Mouse (Mus musculus) left cerebral cortex, postnatal 36 days (tissue): Measurements from ENCODE around the gene Mink1. TPM values are rescaled to one million over a fixed set of nuclear protein-coding genes. Genes with fewer than 3 reads are reported as not detected.
"Not testable (repeated sequence)": the region's sequence is repeated elsewhere in the genome, so short reads cannot be mapped to it uniquely, and the experiment has no call there.

Experiments used
- DNase-seq, 2 experiments: peaks; one replicate each; pipeline ENCODE4 v3.0.0; 2021 to 2022; ENCODE audit warnings: low spot score in 2 of 2, mixed read lengths in 1 of 2
- intact Hi-C: fragments of 180-260 bp; cut with DNase I; formaldehyde crosslinking; loops from one replicate; pipeline ENCODE4 v1.15.1; 2025
- total RNA-seq, 2 experiments: library from RNA; stranded (reverse); gene quantifications; 2 replicates each; pipeline ENCODE4 v1.2.3; 2021

The Mink1 gene
- total RNA-seq = 100 to 1,000 TPM; 380 to 465 TPM

- intact Hi-C loops = loop anchor here (2.0 to 5.0 kb wide), 2 partner anchors 20 to 35 kb away; no protein-coding TSS in a partner anchor
- peak; percentile 86 to 91 for DNase-seq
Observed at GRCm38 (mm10) chr11:70562287-70562994, at the start of gene Mink1. Gene Mink1 (plus strand): TSS chr11:70562881.

GRCm38 (mm10) chr11:70513520-70513919 is 49.2 kb upstream of the Mink1 start:
- intact Hi-C loops = no loop called here
- DNase-seq = no peak

- intact Hi-C loops = no loop called here
- no peak for DNase-seq
Observed at GRCm38 (mm10) chr11:70514288-70514687, 48.4 kb upstream of the Mink1 start, which contains the start of gene Vmo1. Gene Vmo1 (minus strand): TSS chr11:70514616.

- no peak for DNase-seq
- intact Hi-C loops = loop anchor here (2.0 to 5.0 kb wide), 2 partner anchors 106 to 236 kb away; no protein-coding TSS in a partner anchor
Observed at GRCm38 (mm10) chr11:70516352-70516751, 46.3 kb upstream of the Mink1 start.

GRCm38 (mm10) chr11:70518436-70518835 is 44.2 kb upstream of the Mink1 start:
- no peak for DNase-seq
- intact Hi-C loops = loop anchor here (5.0 kb wide), 1 partner anchor 234 kb away; no protein-coding TSS in a partner anchor

GRCm38 (mm10) chr11:70518923-70519322 is 43.8 kb upstream of the Mink1 start, which contains the start of gene Gltpd2:
Gene Gltpd2 (plus strand): TSS chr11:70519196.
- intact Hi-C loops = loop anchor here (5.0 kb wide), 1 partner anchor 233 kb away; no protein-coding TSS in a partner anchor
- DNase-seq = no peak

- intact Hi-C loops = no loop called here
- DNase-seq = no peak
Observed at GRCm38 (mm10) chr11:70520178-70520769, 42.4 kb upstream of the Mink1 start.

- DNase-seq, intact Hi-C loops: not testable (repeated sequence)
Observed at GRCm38 (mm10) chr11:70523306-70523989, 39.2 kb upstream of the Mink1 start.

- no peak for DNase-seq
- intact Hi-C loops = no loop called here
Observed at GRCm38 (mm10) chr11:70524782-70525181, 37.9 kb upstream of the Mink1 start.

- DNase-seq = peak; percentile 91 to 93
- intact Hi-C loops = no loop called here
Observed at GRCm38 (mm10) chr11:70525184-70525678, 37.5 kb upstream of the Mink1 start, which contains the start of gene Psmb6. Gene Psmb6 (plus strand): TSS chr11:70525367.

- intact Hi-C loops = no loop called here
- DNase-seq = no peak
Observed at GRCm38 (mm10) chr11:70525726-70526125, 37.0 kb upstream of the Mink1 start.

GRCm38 (mm10) chr11:70526211-70526610 is 36.5 kb upstream of the Mink1 start:
- intact Hi-C loops = no loop called here

GRCm38 (mm10) chr11:70528610-70529009 is 34.1 kb upstream of the Mink1 start:
- intact Hi-C loops = no loop called here
- no peak for DNase-seq

More at GRCm38 (mm10) chr11:70526211-70526610, 36.5 kb upstream of the Mink1 start:
- DNase-seq = no peak

- intact Hi-C loops, DNase-seq: not testable (repeated sequence)
Observed at GRCm38 (mm10) chr11:70531065-70531464, 31.6 kb upstream of the Mink1 start.

GRCm38 (mm10) chr11:70532839-70533238 is 29.8 kb upstream of the Mink1 start, which contains the start of gene Gm40193:
Gene Gm40193 (minus strand): TSS chr11:70532939.
- intact Hi-C loops = no loop called here
- DNase-seq = no peak

GRCm38 (mm10) chr11:70539423-70539822 is 23.3 kb upstream of the Mink1 start:
- no peak for DNase-seq
- intact Hi-C loops = loop anchor here (5.0 kb wide), 1 partner anchor 68 kb away; no protein-coding TSS in a partner anchor

- intact Hi-C loops = loop anchor here (5.0 kb wide), 1 partner anchor 67 kb away; no protein-coding TSS in a partner anchor
- peak; percentile 68 to 74 for DNase-seq
Observed at GRCm38 (mm10) chr11:70539877-70540587, 22.6 kb upstream of the Mink1 start, which contains the start of gene Pld2. Gene Pld2 (plus strand): TSS chr11:70540064.

- intact Hi-C loops = no loop called here
- no peak for DNase-seq
Observed at GRCm38 (mm10) chr11:70540928-70541327, 21.8 kb upstream of the Mink1 start.

GRCm38 (mm10) chr11:70541415-70541814 is 21.3 kb upstream of the Mink1 start:
- intact Hi-C loops = no loop called here

More at GRCm38 (mm10) chr11:70541415-70541814, 21.3 kb upstream of the Mink1 start:
- no peak for DNase-seq
